Comparison of ENCODE assay signal across 8 mouse cellular contexts in the genomic region with DNA sequence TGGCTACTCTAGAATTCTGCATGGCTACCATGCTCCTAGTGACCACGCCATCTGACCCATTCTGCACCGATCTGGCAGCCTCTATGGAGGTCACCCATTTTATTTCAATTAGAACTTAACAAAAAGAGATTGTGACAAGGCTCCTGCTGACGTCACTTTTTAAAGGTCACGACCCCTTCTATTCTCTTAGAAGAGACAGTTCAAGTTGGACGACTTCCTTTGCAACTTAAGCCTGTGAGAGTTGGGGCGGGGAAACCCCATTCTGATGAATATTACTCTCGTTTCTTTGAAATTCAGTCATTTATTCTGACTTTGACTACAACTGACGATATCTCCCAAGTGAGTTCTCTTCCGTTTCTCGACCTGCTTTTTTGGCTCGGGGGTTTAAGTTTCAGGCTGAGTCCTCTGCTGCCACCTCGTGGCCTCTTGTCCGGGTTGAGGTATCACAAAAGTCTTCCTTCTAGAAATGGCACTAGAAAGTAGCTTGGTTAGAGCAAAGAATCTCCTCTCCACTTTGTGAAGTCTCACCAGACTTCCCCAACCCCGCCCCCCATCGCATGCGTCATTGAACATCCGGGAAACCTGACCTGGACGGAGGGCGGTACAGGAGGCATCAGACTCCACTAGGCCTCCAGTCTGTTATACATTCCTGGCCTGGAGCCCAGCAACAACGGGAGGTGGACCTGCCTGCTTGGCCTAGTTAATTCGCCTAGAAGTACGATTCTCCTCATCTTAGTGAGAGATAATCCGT. TPM values are rescaled to one million over a fixed set of nuclear protein-coding genes. Genes with fewer than 3 reads are reported as not detected.
A peak's percentile ranks its signal among the peaks of the same experiment; 100 is the strongest.
DNase-seq lines count a peak whose midpoint lies in the region; ATAC-seq and TF ChIP-seq lines count a peak whose summit lies in the region.

No protein-coding gene starts in this region.

- TF ChIP-seq CTCF in cortical plate, adult 2 months (IDR thresholded peaks at IDR 0.05; ENCODE audit: extremely low read depth, insufficient read depth, low read length), result peak; percentile 76

- intact Hi-C loops in left cerebral cortex, postnatal 14 days (cut with DNase I), result loop anchor here (5.0 kb wide), 2 partner anchors 79 to 121 kb away; partner anchors contain the start of gene Hnrnpc

- peak; percentile 54 for ATAC-seq in megakaryocyte-erythroid progenitor cell, adult 5-6 weeks (replicated peaks; ENCODE audit: low FRiP score, low TSS enrichment, poor library complexity, severe bottlenecking)

- H3K4me1 ChIP-seq in cortical plate, adult 2 months (ENCODE audit: control insufficient read depth, insufficient read depth, low read length), result peaks cover 2% of the 10 kb centered on the region; the same call in 1 of the 2 replicates

- no peak overlapping the region for H3K27ac ChIP-seq in cortical plate, adult 2 months (ENCODE audit: insufficient read depth, low read length)

- no peak for TF ChIP-seq POLR2A in cortical plate, adult 2 months (IDR thresholded peaks at IDR 0.05; ENCODE audit: extremely low read depth, insufficient read depth, low read length)

- DNase-seq in adipocyte (ENCODE audit: low spot score), result peak; percentile 90
- DNase-seq in gastrocnemius, adult 8-10 months (ENCODE audit: low spot score in 2 of 2), result peak; percentile 75 to 82
- peak; percentile 76 for DNase-seq in hindlimb bud, embryonic 11.5 days (ENCODE audit: extremely low spot score, low read depth, low spot score)
- peak; percentile 88 to 90 for DNase-seq in left cerebral cortex, postnatal 14 days (ENCODE audit: low spot score in 2 of 2)
- peak; percentile 78 for DNase-seq in right cerebral cortex, postnatal 25 days
- DNase-seq in urinary bladder, postnatal 36 days (ENCODE audit: low spot score in 2 of 2), result peak; percentile 79 to 89

- H3K4me3 ChIP-seq in cortical plate, adult 2 months (ENCODE audit: insufficient read depth, low read length), result peak overlapping the region; percentile 1; the same call in 1 of the 2 replicates

RNA-seq across cellular contexts. Expression of gene Zfp219, which starts 2.4 kb away (rescaled TPM):
- polyA plus RNA-seq in cortical plate, adult 2 months (2012; rRNA removed), result 51.3 and 54.3 TPM in 2 replicates
- 10 to 100 TPM in 3 of 4 experiments, 1 to 10 TPM in 1; 9.9 to 14.0 (median 13.0) TPM for total RNA-seq in gastrocnemius, adult 8-10 months (2022)
- 10 to 100 TPM; 29.5 to 33.6 TPM for total RNA-seq in left cerebral cortex, postnatal 14 days (2021)
- total RNA-seq in megakaryocyte-erythroid progenitor cell, adult 5-6 weeks (2014; fragmentation: Nextera tagmentation), result 8.6 and 15.1 TPM in 2 replicates
- total RNA-seq in megakaryocyte-erythroid progenitor cell, adult 5-6 weeks (2017), result 4.8 and 30.1 TPM in 2 replicates

RNA-seq across cellular contexts. Expression of gene Tmem253, which starts 7.4 kb away (rescaled TPM):
- 0.21 and 0.34 TPM in 2 replicates for polyA plus RNA-seq in cortical plate, adult 2 months (2012; rRNA removed)
- 1 to 10 TPM in 3 of 4 experiments, under 1 TPM in 1; 0.60 to 1.4 (median 1.2) TPM for total RNA-seq in gastrocnemius, adult 8-10 months (2022)
- total RNA-seq in left cerebral cortex, postnatal 14 days (2021), result under 1 TPM; 0.36 to 0.77 TPM
- total RNA-seq in megakaryocyte-erythroid progenitor cell, adult 5-6 weeks (2014; fragmentation: Nextera tagmentation), result not detected in 2 replicates
- not detected in 2 replicates for total RNA-seq in megakaryocyte-erythroid progenitor cell, adult 5-6 weeks (2017)

RNA-seq across cellular contexts. Expression of gene Olfr221, which starts 19.4 kb away (rescaled TPM):
- not detected in 2 replicates for polyA plus RNA-seq in cortical plate, adult 2 months (2012; rRNA removed)
- not detected for total RNA-seq in gastrocnemius, adult 8-10 months (2022)
- not detected for total RNA-seq in left cerebral cortex, postnatal 14 days (2021)
- total RNA-seq in megakaryocyte-erythroid progenitor cell, adult 5-6 weeks (2014; fragmentation: Nextera tagmentation), result not detected in 2 replicates
- total RNA-seq in megakaryocyte-erythroid progenitor cell, adult 5-6 weeks (2017), result not detected in 2 replicates

RNA-seq across cellular contexts. Expression of gene Arhgef40, which starts 38.4 kb away (rescaled TPM):
- 24.1 and 24.5 TPM in 2 replicates for polyA plus RNA-seq in cortical plate, adult 2 months (2012; rRNA removed)
- 1 to 10 TPM; 5.7 to 9.4 (median 6.2) TPM for total RNA-seq in gastrocnemius, adult 8-10 months (2022)
- 10 to 100 TPM; 31.9 to 35.2 TPM for total RNA-seq in left cerebral cortex, postnatal 14 days (2021)
- total RNA-seq in megakaryocyte-erythroid progenitor cell, adult 5-6 weeks (2014; fragmentation: Nextera tagmentation), result 25.4 and 35.5 TPM in 2 replicates
- 5.1 and 39.4 TPM in 2 replicates for total RNA-seq in megakaryocyte-erythroid progenitor cell, adult 5-6 weeks (2017)
